Mouse (Mus musculus) telencephalon, adult 2 months (tissue): ENCODE measurements at regions not wholly inside any gene's neighbourhood (a gene's known extent, or its start where the extent isn't known, plus 50 kb on each side); places are given as distances from the start of the nearest gene placed in this dataset.
"Not testable (repeated sequence)": the region's sequence is repeated elsewhere in the genome, so short reads cannot be mapped to it uniquely, and the experiment has no call there.

Experiments
- DNase-seq: peaks from one replicate; pipeline ENCODE4 v3.0.0-alpha.2; 2011; ENCODE audit warnings: low read depth, low spot score

- DNase-seq, result no peak
These were observed 376.3 kb downstream of the Fbxo8 start for GRCm38 (mm10) chr8:56927166-56927565.

- no peak for DNase-seq
These were observed 378.2 kb downstream of the Fbxo8 start for GRCm38 (mm10) chr8:56929076-56929475.

- no peak for DNase-seq
These were observed 381.5 kb downstream of the Fbxo8 start for GRCm38 (mm10) chr8:56932421-56932820.

- DNase-seq, result no peak
These were observed 358.6 kb upstream of the Hand2 start for GRCm38 (mm10) chr8:56962186-56962585.

DNA sequence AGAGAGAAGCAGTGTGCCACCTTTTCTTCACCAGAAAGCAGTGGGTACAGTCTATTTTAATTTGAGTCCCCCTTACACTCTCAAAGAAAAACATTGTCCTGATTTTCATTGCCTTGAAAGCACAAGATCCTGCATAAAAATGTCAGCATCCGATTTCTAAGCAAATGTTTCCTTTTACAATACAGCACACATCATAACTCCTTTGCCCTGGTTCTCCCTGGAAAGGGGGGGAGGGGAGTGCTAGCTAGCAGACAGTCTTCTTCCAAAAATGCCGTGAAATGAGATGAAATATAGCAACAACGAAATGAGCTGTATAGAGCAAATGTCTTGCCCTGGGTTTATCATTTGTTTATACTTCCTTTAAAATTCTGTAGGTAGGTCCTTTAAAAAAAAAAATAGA is 350.5 kb upstream of the Hand2 start:
- DNase-seq, result no peak

GRCm38 (mm10) chr8:56978994-56979393 is 341.8 kb upstream of the Hand2 start:
- no peak for DNase-seq

DNA sequence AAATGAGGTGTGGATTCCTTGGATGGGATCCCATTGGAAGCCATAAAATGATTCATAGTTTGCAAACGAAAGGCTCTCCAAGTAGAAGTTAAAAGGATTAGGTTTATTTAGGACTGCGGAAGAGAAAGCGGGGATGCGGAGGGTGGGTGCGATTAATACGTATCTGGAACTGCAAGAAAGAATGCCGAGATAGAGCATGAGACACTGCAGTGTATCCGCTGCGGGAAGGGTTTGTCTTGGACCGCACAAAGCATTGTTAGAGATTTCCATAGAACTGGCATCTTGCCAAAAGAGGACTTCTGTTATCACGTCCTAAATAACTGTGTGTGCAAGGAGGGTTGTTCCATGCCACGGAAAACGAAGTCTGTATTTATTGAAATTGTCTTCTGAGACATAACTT is 341.4 kb upstream of the Hand2 start:
- no peak for DNase-seq

DNA sequence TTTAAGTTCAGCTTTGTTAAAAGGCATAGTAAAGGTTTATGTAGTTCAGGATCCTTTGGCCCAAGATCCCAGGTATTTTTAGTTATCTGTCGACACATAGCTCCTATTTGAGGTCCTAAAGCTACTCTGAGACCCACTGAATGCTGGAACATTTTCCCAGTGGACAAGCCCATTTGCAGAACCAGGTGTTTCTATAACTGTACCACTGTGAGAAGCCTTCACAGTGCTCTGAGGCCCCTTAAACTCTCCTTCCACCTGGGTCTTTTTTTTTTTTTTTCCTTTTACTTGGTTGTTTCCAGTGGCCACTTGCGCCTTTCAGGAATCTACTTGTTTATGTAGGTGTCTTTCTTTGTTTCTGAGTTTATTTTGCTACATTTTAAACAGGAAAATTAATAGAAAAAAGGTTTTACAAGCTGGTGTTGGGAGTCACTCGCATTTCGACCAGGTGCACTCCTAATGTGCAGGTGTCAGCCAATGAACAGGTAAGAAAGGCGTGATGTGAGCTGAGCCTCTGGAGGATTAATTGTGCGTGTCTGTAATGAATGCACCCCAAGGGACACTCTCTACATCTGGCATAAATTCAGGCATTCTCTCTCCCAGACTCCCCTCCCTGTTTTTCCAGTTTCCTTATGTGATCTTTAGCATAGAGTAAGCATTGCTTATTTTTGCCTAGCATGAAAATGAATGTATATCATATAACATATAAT is 310.3 kb upstream of the Hand2 start:
- DNase-seq, result no peak

- peak; percentile 16 for DNase-seq
These were observed 306.9 kb upstream of the Hand2 start for GRCm38 (mm10) chr8:57013813-57014320.

- no peak for DNase-seq
These were observed 304.5 kb upstream of the Hand2 start for GRCm38 (mm10) chr8:57016329-57016728.

- not testable (repeated sequence) for DNase-seq
These were observed 292.7 kb upstream of the Hand2 start for GRCm38 (mm10) chr8:57028096-57028495.

DNA sequence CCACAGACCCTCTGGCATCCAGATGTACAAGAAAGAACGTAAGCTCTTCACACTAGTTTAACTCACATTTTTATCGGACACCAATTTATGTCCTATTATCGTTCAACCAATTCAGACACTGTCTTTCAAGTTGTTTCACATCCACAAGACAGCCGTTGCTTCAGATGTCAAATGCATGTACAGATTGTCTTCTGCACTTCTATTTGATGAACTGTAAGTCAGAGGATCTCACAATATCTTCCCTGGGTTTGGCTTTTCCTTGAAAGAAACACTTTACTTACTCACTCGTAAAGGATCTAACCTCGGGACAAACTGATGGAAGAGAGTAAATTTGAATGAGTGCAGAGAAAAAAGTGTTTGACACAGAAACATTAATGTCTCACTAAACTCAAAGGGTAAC is 272.3 kb upstream of the Hand2 start:
- no peak for DNase-seq

DNA sequence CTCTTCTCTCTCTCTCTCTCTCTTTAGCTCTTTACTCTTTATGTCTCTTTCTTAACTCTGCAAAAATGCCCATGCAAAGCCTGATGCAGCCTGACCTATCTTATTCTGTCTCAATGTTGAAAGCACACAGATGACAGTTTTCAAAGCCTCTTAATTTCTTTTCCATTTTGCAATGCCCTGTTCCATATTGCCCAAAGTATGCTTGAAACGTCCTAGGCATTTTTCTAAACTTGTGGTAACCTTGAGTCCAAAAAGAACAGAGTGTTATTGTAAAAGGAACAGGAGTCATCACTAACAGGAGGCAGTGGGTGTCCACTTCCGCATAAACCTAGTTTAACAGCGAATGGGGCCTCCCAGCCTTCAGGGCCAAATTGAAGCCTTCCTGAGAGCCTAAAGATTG is 271.9 kb upstream of the Hand2 start:
- no peak for DNase-seq

GRCm38 (mm10) chr8:57052661-57053060 is 268.1 kb upstream of the Hand2 start:
- no peak for DNase-seq

- DNase-seq, result no peak
These were observed 243.8 kb upstream of the Hand2 start for GRCm38 (mm10) chr8:57076995-57077394.

DNA sequence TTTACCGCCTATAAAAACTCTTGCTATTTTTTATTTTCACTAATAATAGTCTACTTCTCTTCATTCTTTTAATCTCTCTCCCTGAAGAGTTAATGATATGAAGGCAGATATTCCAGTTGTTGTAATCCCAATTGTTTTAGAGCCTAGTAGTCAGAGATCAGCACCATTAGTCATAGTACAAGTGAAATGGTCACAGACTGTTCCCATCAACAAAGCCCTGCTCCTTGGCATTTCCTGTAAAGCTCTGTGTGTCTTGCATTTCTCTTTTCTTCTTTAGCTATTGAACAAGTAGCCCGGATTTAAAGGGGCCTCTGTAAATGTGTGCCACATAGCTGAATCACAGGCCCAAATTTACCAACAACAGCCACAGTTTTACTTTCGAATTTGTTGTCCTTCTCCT is 234.0 kb upstream of the Hand2 start:
- no peak for DNase-seq

DNA sequence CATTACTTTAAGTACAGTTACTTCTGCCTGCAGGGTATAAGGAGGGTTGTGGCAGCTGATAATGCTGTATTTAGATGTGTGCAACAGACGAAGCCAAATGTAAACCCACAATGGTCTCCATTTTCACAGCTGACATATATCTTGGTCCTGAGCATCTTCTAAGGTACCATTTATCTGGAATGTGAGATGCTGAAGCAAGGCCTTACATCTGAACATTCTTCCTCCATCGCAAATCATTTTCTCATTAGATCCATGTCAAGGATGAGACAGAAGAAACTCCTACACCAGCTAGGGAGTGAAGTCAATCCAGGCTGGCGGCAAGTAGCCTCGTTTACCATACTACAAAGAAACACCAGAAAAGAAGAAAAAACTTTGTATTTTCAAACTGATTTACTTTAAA is 228.4 kb upstream of the Hand2 start:
- DNase-seq, result no peak

DNA sequence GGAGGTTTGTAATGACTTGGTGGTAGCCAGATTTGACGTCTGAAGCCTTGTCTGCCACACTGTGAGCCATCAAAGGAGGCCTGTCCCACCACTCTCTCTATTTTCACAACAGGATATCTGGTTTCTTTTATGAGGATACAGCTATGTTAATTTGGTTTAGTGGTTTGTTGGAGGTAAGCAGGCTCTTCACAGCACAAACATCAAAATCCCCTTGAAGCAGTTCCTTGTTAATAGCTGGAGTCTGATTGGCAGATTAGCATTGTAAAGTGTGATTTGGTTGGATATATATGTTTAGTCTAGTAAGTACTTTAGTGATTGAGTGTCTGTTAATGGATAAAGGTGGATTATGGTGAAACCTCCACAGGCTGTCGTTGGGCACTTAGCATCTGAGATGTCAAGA is 225.6 kb upstream of the Hand2 start:
- DNase-seq, result no peak

DNA sequence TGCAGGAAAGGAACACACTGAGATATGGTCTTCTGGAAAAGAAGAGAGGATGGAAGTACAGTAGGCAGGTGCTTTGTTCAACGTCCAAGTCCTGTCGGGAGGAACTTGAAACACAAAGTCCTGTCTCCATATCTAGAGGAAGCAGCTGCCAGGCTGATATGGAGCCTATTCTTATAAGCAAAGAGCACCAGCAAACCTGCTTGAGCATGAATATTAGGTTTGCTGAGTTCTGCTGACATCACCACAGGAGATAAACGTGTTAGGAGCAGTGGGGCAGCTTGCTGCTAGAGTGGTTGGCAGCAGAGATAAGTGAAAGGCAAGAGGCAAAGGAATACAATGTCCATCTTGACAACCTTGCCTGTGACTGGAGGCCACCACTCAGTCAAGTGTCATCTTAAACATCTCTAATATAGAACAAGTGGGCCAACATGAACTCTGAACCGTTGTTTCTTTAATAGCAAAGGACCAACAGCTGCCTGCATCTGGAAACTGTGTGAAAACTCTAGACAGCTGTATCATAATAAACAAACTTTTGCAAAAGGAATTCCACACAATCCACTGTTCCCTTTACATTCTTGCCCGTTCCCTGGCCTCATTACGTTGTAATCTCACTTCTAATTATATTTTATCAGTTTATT is 209.9 kb upstream of the Hand2 start:
- not testable (repeated sequence) for DNase-seq

GRCm38 (mm10) chr8:57111403-57111771 is 209.4 kb upstream of the Hand2 start:
- DNase-seq, result no peak

- DNase-seq, result no peak
These were observed 206.9 kb upstream of the Hand2 start for GRCm38 (mm10) chr8:57113915-57114314.

GRCm38 (mm10) chr8:57115303-57115702 is 205.5 kb upstream of the Hand2 start:
- peak; percentile 2 for DNase-seq

- DNase-seq, result no peak
These were observed 186.7 kb upstream of the Hand2 start for GRCm38 (mm10) chr8:57134041-57134440.
